In the genomic region with DNA sequence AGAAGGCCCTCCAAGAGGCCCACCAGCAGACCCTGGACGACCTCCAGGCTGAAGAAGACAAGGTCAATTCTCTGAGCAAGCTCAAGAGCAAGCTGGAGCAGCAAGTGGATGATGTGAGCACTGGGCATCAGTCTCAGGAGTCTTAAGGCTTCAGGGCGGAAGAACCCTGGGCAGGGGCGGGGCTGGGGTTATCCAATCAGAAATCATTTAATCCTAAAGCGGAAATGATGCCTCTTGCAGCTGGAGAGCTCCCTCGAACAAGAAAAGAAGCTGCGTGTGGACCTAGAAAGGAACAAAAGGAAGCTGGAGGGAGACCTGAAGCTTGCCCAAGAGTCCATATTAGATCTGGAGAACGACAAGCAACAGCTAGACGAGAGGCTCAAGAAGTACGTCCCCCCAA, we compare ENCODE assay signal across 21 mouse cellular contexts. TPM values are rescaled to one million over a fixed set of nuclear protein-coding genes. Genes with fewer than 3 reads are reported as not detected.
"Had no signal": no experiment of that assay in that cellular context is flagged by ENCODE, and none has a peak within 500 bp of the region (broad histone marks: within the 10 kb centered on the region; RNA-seq: fewer than 3 reads in every experiment).

No protein-coding gene starts in this region.

- H3K4me3 ChIP-seq: lung, embryonic 15.5 days; megakaryocyte, embryonic 14.5 days; midbrain, embryonic 12.5 days; neural tube, embryonic 12.5 days; stomach, embryonic 15.5 days had no signal

- H3K4me2 ChIP-seq: lung, embryonic 15.5 days; midbrain, embryonic 12.5 days; neural tube, embryonic 12.5 days; stomach, embryonic 15.5 days had no signal

- H3K4me1 ChIP-seq: lung, embryonic 15.5 days; megakaryocyte, embryonic 14.5 days; midbrain, embryonic 12.5 days; neural tube, embryonic 12.5 days; stomach, embryonic 15.5 days had no signal

- H3K27me3 ChIP-seq: midbrain, embryonic 12.5 days; neural tube, embryonic 12.5 days; stomach, embryonic 15.5 days had no signal

- H3K9me3 ChIP-seq: lung, embryonic 15.5 days; megakaryocyte, embryonic 14.5 days; midbrain, embryonic 12.5 days; neural tube, embryonic 12.5 days; stomach, embryonic 15.5 days had no signal

- DNase-seq: liver, postnatal 0 days; lung, adult 2 months; lung, postnatal 14 days; lung, postnatal 36 days; midbrain, embryonic 14.5 days; right cerebral cortex, postnatal 14 days; thymus, adult 2 months; thymus, postnatal 25 days; thymus, postnatal 4 days had no signal

- H3K9ac ChIP-seq: liver, postnatal 0 days; lung, embryonic 15.5 days; midbrain, embryonic 12.5 days; neural tube, embryonic 12.5 days; stomach, embryonic 15.5 days had no signal

- H3K36me3 ChIP-seq: lung, embryonic 15.5 days; midbrain, embryonic 12.5 days; neural tube, embryonic 12.5 days; stomach, embryonic 15.5 days had no signal

- H3K27ac ChIP-seq: lung, embryonic 15.5 days; macrophage; midbrain, embryonic 12.5 days; neural tube, embryonic 12.5 days; stomach, embryonic 15.5 days; stomach, postnatal 0 days had no signal

RNA-seq across cellular contexts. Expression of gene Myh3, which starts 15.1 kb away (rescaled TPM):
- total RNA-seq: megakaryocyte progenitor cell, adult 5-6 weeks; monocyte, adult 5-6 weeks; neutrophil, adult 5-6 weeks had no signal
- polyA plus RNA-seq: spleen, adult 2 months; urinary bladder, adult 2 months had no signal
